Mouse (Mus musculus) cerebral cortex, adult 2 months (tissue): Measurements from ENCODE around the gene T2.

Experiments
- WGBS: fragments of 180-500 bp; shearing (Covaris S2); methylation state at CpG from one replicate; pipeline ENCODE4 v1.1.7; 2018; 5-methylcytosine and 5-hydroxymethylcytosine counted together

Gene T2

GRCm38 (mm10) chr17:8367514-8368480 is 12.0 kb downstream of the T2 start:
- WGBS = 16% methylated on average over 20 of the region's 20 CpGs

DNA sequence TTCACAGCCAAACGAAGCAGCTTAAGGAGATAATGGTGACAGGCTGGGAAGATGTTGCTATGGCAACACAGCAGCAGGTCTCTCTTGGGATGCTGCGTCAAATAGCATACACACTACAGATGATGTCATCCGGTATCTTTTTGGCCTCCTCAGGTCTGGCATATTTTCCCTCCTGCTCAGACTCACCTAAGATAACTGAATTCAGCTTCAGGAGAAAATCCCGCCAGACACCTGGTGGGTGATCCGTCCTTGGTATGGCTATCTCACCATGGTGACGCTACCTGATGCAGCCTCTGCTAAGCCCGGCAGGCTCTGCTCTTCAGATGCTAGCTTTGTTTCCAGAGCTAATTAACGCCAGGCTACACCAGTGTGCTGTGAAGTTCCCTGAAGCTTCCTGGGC is 12.8 kb downstream of the T2 start:
- 25% methylated on average over 8 of the region's 8 CpGs for WGBS

DNA sequence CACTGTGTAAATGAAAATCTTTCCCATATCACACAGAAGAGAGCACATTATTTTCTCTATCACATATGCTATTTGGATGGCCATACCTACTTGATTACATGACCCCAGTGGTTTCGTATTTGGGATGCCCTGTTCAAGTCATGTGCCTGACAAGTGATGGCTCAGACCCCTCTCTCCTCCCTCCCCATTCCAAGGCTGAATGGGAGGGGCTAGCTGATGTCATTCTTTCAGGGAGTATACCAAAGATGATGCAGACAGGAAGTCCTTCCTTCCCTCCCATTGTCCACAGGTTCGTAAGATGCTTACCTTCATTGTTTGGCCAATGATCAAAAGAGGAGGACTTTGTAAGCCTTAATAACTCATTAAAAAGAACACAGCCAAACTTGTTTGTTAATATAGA is 13.4 kb downstream of the T2 start:
- 58% methylated on average over 2 of the region's 2 CpGs for WGBS

DNA sequence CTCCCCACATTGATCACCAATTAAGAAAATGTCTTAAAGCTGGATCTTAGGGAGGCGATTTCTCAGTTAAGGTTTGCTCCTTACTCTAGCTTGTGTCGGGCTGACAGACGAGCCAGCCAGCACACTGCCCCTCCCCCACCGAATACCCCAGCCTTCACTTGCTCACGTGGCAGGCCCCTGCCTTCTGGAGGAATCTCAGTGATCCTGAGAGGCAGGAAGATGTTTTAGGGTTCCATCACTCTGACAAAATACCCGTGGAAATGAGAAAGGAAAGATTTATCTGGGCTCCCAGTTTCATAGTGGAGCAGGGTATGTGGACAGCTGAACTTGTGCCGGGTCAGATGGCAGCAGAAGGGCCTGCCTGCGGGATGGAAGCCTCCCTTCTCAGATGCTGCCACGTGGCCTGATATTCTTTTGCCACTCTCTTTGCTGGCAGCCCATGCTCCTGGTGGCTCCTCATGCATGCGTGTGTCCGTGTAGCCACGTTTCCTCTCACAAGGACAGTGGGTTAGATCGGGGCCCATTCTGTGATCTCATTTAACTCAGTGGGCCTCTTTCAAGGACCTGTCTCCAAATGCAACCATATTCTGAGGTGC is 14.9 kb downstream of the T2 start:
- 50% methylated on average over 13 of the region's 13 CpGs for WGBS

GRCm38 (mm10) chr17:8371834-8372233 is 16.0 kb downstream of the T2 start:
- 1% methylated on average over 7 of the region's 7 CpGs for WGBS

GRCm38 (mm10) chr17:8372286-8373046 is 16.7 kb downstream of the T2 start:
- WGBS = under 1% methylated on average over 18 of the region's 18 CpGs

DNA sequence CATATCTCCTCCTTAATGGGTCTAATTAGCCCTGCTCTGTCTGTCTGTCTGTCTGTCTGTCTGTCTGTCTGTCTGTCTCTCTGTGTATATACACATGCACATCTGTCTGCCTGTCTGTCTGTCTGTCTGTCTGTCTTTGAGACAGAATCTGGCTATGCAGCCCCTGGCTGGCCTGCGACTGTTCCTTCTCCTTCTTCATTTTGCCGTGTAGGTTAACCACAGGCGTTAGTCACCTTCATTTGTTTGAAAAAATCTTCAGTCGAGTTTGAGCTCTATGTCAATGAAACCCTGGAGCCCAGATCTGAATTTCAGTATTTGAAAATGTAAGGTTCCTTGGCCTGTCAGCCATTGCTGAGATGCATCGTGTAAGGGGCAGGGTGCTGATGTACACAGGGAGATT is 21.5 kb downstream of the T2 start:
- WGBS = 79% methylated on average over 5 of the region's 5 CpGs

GRCm38 (mm10) chr17:8385441-8385840 is 29.6 kb downstream of the T2 start:
- WGBS = 97% methylated on average over 2 of the region's 2 CpGs

DNA sequence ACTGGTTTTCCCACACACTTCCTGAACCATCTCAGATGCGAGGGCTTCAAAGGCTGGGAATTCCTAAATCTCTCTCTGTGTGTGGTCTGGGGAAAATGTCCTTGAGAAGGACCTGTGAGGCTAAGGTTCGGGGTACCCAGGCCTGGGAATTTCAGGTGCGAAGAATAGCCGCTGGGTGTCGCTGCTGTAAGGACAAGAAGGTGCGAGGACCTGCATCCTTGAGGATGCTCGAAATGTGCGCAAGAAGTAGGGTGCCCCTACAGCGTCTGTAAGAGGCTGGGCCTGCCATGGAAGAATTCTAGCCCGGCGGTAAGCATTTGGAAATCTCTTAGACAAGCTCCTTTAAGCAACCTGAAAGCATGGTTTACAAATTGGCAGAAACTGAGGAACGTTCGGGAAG is 32.7 kb downstream of the T2 start:
- 12% methylated on average over 13 of the region's 13 CpGs for WGBS

GRCm38 (mm10) chr17:8388990-8389789 is 33.4 kb downstream of the T2 start:
- WGBS = 6% methylated on average over 28 of the region's 28 CpGs

GRCm38 (mm10) chr17:8389790-8390095 is 34.0 kb downstream of the T2 start:
- 26% methylated on average over 10 of the region's 10 CpGs for WGBS

- 80% methylated on average over 4 of the region's 4 CpGs for WGBS
These were observed 34.7 kb downstream of the T2 start for GRCm38 (mm10) chr17:8390487-8390886.

- WGBS = 64% methylated on average over 4 of the region's 4 CpGs
These were observed 40.6 kb downstream of the T2 start for GRCm38 (mm10) chr17:8396371-8396770.

- WGBS = 82% methylated on average over 2 of the region's 2 CpGs
These were observed 42.2 kb downstream of the T2 start for GRCm38 (mm10) chr17:8397946-8398345.

- 70% methylated on average over 8 of the region's 8 CpGs for WGBS
These were observed 48.1 kb downstream of the T2 start for GRCm38 (mm10) chr17:8403932-8404331.

DNA sequence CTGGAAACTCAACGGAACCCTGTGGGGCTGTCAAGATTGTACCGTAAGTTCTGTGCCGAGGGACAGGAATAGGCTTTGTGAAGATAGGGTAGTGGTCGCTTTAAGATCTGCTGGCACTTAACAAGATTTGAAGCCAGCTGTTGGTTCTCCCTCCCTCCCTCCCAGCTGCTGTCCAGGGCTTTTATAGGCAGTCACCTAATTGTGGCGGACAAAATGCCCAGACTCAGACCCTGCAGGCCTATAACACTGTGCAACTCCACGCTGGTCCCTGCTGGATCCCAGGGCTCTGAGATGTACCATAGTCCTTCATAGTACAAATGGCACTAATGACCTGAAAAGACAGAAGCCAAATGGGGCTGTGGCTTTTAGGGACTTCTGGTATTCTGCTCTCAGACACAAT is 50.5 kb downstream of the T2 start:
- WGBS = 65% methylated on average over 6 of the region's 6 CpGs

DNA sequence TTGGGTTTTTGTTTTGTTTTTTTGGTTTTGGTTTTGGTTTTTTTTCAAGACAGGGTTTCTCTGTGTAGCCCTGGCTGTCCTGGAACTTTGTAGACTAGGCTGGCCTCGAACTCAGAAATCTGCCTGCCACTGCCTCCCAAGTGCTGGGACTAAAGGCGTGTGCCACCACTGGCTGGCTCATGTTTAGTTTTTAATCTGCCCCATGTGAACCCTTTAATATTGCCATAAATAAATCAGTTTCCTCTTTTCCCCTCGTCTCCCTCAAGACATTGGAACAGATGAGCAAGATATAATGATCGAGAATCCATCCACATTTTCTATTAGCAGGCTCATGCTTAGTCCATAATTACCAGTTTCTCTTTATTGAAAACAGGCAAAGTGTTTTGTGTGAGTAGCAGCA is 52.2 kb downstream of the T2 start:
- WGBS = 90% methylated on average over 4 of the region's 4 CpGs

DNA sequence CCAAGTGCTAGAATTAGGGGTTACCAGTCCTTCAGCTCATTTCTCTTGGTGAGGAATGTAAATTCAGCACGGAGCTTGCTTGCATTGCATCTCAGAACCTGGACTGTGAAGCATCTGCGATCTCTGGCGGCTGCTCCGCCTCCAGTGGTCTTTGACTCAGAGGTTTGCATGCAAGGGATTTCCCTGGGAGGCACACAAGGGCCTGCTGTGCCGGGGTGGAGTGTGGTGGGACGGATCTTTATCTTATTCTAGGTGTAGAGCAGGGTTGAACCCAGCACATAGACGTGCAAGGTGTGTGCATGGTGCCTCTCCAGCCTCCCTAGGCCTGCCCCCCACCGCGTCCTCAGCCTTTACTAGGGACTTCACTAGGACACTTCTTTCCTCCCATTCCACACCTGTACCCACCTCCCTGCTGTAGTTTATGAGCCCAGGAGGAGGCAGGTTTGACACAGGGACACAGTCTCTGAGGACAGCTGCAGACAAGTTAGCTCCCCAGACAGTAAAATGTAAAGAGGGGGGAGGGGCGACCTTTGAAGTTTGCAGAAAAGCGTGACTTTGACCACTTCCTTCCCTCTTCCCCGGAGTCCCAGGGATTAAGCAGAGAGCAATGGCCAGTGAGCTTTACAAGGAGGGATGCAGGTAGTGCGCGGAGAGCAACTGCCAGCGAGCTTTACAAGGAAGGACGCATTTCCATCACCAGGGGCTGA is 53.0 kb downstream of the T2 start:
- WGBS = 37% methylated on average over 16 of the region's 16 CpGs

- WGBS = 96% methylated on average over 2 of the region's 2 CpGs
These were observed 54.5 kb downstream of the T2 start for GRCm38 (mm10) chr17:8410330-8410729.

DNA sequence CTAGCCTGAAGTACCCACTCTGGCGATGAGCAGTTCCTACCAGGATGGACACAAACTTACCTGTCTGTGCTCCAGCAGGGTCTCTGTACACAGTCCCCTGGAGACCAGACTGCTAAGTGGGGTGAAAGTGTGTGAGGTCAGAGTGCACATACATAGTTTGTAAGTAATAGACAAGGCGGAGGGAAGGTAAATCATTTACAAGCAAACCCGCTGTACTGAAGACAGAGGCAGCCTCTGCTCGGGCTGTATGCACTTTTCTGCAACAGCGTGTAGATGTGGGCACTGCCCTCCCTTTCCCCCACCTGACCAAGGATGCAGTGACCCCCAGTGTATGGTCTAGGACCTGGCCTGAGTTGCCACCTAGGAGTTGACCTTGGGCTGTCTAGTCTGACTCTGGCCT is 57.9 kb downstream of the T2 start:
- WGBS = 93% methylated on average over 5 of the region's 5 CpGs

- WGBS = 63% methylated on average over 8 of the region's 8 CpGs
These were observed 59.7 kb downstream of the T2 start for GRCm38 (mm10) chr17:8415533-8415932.
